Mouse (Mus musculus) mesoderm, embryonic 11.5 days (tissue): Measurements from ENCODE around the gene Ehhadh.
A peak's percentile ranks its signal among the peaks of the same experiment; 100 is the strongest.

Experiments
- DNase-seq: peaks from one replicate; pipeline ENCODE4 v3.0.0-alpha.2; 2012; ENCODE audit warnings: low read depth, low spot score

The Ehhadh gene

GRCm38 (mm10) chr16:21735638-21736037 is 52.0 kb downstream of the Ehhadh start:
- no peak for DNase-seq

GRCm38 (mm10) chr16:21727897-21728364 is 59.7 kb downstream of the Ehhadh start:
- DNase-seq, result peak; percentile 81

GRCm38 (mm10) chr16:21727421-21727820 is 60.2 kb downstream of the Ehhadh start:
- DNase-seq, result no peak

- no peak for DNase-seq
Measured at GRCm38 (mm10) chr16:21724261-21724660, 63.3 kb downstream of the Ehhadh start.

GRCm38 (mm10) chr16:21719770-21720169 is 67.8 kb downstream of the Ehhadh start:
- DNase-seq, result no peak

GRCm38 (mm10) chr16:21714516-21714915 is 73.1 kb downstream of the Ehhadh start:
- no peak for DNase-seq
